Mouse (Mus musculus): ENCODE results near the gene Olfr11.

Gene Olfr11

DNA sequence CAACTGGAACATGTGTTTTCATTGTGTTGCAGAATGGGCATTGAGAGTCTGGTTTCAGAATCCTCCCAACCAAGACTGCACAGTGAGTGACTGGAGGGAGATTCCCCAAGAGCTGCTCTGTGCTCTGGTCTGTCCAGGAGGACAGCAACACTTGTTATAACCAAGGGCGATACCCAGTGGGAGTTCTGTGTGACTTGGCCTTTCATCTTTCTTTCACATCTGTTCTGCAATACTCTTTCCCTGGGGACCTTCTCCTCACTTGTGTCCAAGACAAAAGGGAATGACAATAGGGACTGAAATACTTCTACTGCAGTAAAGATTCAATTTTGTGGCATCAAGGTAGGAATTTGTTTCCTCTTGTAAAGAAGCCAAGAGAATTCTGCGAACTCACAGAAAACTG, at the start of gene Olfr11:
Gene Olfr11 (minus strand): TSS at position 101 of the 400 bp plus-strand sequence.
- no peak for DNase-seq

DNA sequence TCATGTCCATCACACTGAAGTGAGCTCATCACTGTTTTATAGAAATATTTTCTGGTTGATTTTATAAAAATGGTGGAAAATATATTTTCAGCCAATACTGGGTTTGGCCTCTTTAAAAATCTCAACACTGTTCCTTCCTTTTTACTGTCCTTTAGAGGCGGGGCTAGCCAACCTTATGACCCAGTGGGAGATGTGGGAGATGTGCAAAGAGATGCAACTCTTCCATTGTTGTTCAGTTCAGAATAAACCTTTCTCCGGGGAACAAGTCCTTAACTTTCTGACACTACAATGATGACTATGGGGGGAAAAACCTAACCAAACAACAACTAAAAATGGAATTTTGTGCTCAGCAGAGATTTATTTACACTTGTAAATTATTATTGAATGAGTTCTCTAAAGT, 35.0 kb upstream of the Olfr11 start, which contains the start of gene Olfr1360:
Gene Olfr1360 (minus strand): TSS at position 101 of the 400 bp plus-strand sequence.
- no peak for DNase-seq

DNA sequence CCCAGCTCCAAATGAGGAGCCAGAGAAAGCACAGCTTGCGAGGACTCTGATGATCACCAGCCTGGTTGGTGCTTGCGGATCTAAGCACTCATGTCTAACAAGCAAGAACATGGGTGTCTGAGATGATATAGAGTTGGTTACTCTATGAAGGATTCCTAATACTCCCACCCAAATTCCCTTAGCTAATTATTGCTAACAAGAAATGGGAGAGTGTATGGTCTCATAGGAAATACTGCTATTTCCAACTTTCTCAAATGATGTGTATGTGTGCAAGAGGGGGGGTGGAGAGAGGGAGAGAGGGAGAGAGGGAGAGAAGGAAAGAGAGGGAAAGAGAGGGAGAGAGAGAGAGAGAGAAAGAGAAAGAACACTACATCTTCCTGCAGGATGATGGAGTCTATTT, 21.0 kb upstream of the Olfr11 start, which contains the start of gene Olfr1361:
Gene Olfr1361 (minus strand): TSS at position 101 of the 400 bp plus-strand sequence.
- no peak for DNase-seq

DNA sequence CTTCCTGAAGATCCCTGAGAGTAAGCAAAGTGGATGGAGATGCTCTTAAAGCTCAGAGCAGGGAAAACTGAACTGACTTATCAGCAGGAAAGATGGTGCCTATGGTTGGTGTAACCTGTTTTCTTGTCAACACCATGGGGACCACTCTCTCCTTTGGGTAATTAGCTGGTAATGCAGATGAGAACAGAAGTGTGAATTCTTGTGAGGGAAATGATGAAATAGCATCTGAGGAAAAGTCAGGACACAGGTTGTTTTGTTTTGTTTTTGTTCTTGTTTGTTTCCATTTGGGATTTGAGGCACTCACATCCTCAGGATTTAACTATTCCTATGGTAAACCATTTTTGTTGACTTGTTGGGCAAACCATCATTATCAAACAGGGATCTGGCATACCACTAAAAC, 28.4 kb downstream of the Olfr11 start, which contains the start of gene Olfr1362:
Gene Olfr1362 (minus strand): TSS at position 101 of the 400 bp plus-strand sequence.
- no peak for DNase-seq

DNA sequence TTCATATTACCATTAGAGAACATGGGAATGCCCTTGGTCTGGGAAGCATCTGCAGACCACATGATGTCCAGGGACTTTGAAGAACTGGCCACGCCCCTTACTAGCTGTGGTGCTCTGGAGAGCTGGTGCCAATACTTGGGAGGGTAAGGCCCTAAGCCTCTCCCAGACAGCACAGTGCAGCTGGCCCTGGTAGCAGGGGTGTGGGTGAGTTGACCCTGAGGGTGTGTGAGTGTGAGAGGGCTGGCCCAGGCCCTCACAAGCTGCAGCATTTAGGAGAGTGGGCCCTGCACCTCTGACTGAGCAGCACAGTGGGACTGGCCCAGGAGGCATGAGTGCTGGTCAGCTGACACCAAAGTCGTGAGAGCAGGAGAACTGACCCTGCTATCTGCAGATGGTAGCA, 50.7 kb downstream of the Olfr11 start:
- DNase-seq: no peak

Data from right cerebral cortex, postnatal 14 days (tissue).